Mouse (Mus musculus) CH12.LX (cell line): ENCODE measurements around the gene Dnm3. TPM values are rescaled to one million over a fixed set of nuclear protein-coding genes. Genes with fewer than 3 reads are reported as not detected.

ENCODE experiments used
- DNase-seq: peaks from one replicate; pipeline ENCODE4 v3.0.0-alpha.2; 2013; ENCODE audit errors: extremely low read depth
- H3K27ac ChIP-seq: 2 replicates; pipeline ENCODE4 v1.5.1; 2012; ENCODE audit warnings: low read depth, mild to moderate bottlenecking, control low read depth, moderate library complexity; ENCODE audit not compliant: insufficient read depth
- H3K27me3 ChIP-seq: replicated peaks from 2 replicates; pipeline ENCODE3; 2012; ENCODE audit warnings: inconsistent platforms
- H3K36me3 ChIP-seq, 2 experiments: replicated peaks in 1 of 2; 2 replicates each; pipeline versions ENCODE3 to v1.6.1; 2012; ENCODE audit warnings: inconsistent platforms in 1 of 2, low read length in 1 of 2, mild to moderate bottlenecking in 1 of 2, mixed read lengths in 1 of 2, moderate library complexity in 1 of 2; ENCODE audit not compliant: control insufficient read depth in 1 of 2, insufficient read depth in 1 of 2
- H3K4me1 ChIP-seq, 2 experiments: 2 replicates each; pipeline ENCODE4 v1.6.1; 2012; ENCODE audit warnings: inconsistent platforms in 1 of 2, moderate library complexity in 1 of 2; ENCODE audit not compliant: insufficient read depth in 2 of 2, control insufficient read depth in 1 of 2
- H3K4me2 ChIP-seq: 2 replicates; pipeline ENCODE4 v1.6.1; 2012; ENCODE audit warnings: low read depth, mild to moderate bottlenecking, control low read depth; ENCODE audit not compliant: poor library complexity, insufficient read depth, severe bottlenecking
- H3K4me3 ChIP-seq, 3 experiments: fragments of 150-350 bp in 1 of 3; sonication (generic) in 1 of 3; replicated peaks in 1 of 3; 2 replicates each; pipeline versions ENCODE3 to v1.5.1; 2011 to 2012; ENCODE audit warnings: low read depth in 2 of 3, low read length in 2 of 3, mild to moderate bottlenecking in 2 of 3, moderate library complexity in 2 of 3, control low read depth in 1 of 3, improper control_type of control experiment in 1 of 3, inconsistent platforms in 1 of 3, mixed read lengths in 1 of 3; ENCODE audit not compliant: poor library complexity in 1 of 3
- H3K79me2 ChIP-seq: replicated peaks from 2 replicates; pipeline ENCODE4 v1.6.1; 2012; ENCODE audit warnings: mild to moderate bottlenecking, moderate library complexity; ENCODE audit not compliant: control insufficient read depth, poor library complexity, insufficient read depth, severe bottlenecking; ENCODE audit errors: extremely low read depth
- H3K9ac ChIP-seq: 2 replicates; pipeline ENCODE4 v1.6.1; 2012; ENCODE audit warnings: low read depth, mild to moderate bottlenecking, control low read depth, moderate library complexity; ENCODE audit not compliant: insufficient read depth
- H3K9me3 ChIP-seq: replicated peaks from 2 replicates; pipeline ENCODE3; 2012; ENCODE audit warnings: low read length, inconsistent platforms, mixed read lengths
- BHLHE40 ChIP-seq: IDR thresholded peaks from 2 replicates; pipeline ENCODE4 v1.6.1; 2011; ENCODE audit warnings: mild to moderate bottlenecking, low read depth, low read length, improper control_type of control experiment
- CHD1 ChIP-seq: IDR thresholded peaks from 2 replicates; pipeline ENCODE4 v1.6.1; 2012; ENCODE audit warnings: low read depth, low read length, improper control_type of control experiment, inconsistent platforms
- CHD2 ChIP-seq: IDR thresholded peaks from 2 replicates; pipeline ENCODE4 v1.6.1; 2011; ENCODE audit warnings: low read length, improper control_type of control experiment
- CTCF ChIP-seq, 2 experiments: IDR thresholded peaks in 1 of 2; conservative IDR thresholded peaks in 1 of 2; 2 replicates each; pipeline ENCODE4 v1.5.1; 2011 to 2012; ENCODE audit warnings: low read depth in 2 of 2, low read length in 2 of 2, improper control_type of control experiment in 1 of 2, inconsistent platforms in 1 of 2, mild to moderate bottlenecking in 1 of 2, moderate library complexity in 1 of 2
- E2F4 ChIP-seq: IDR thresholded peaks from 2 replicates; pipeline ENCODE4 v1.6.1; 2011; ENCODE audit warnings: low read depth, low read length, improper control_type of control experiment; ENCODE audit not compliant: insufficient replicate concordance
- ELF1 ChIP-seq: IDR thresholded peaks from 2 replicates; pipeline ENCODE4 v1.6.1; 2014; ENCODE audit warnings: low read depth, mild to moderate bottlenecking, inconsistent platforms, low read length, improper control_type of control experiment
- EP300 ChIP-seq: IDR thresholded peaks from 2 replicates; pipeline ENCODE4 v1.6.1; 2011; ENCODE audit warnings: low read length, improper control_type of control experiment
- ETS1 ChIP-seq: conservative IDR thresholded peaks from 2 replicates; pipeline ENCODE4 v1.6.1; 2012; ENCODE audit warnings: low read depth, mild to moderate bottlenecking, inconsistent platforms, low read length, improper control_type of control experiment, moderate library complexity
- GABPA ChIP-seq: IDR thresholded peaks from 2 replicates; pipeline ENCODE4 v1.6.1; 2012; ENCODE audit warnings: low read depth, low read length, improper control_type of control experiment, inconsistent platforms; ENCODE audit not compliant: insufficient replicate concordance
- JUN ChIP-seq: IDR thresholded peaks from 2 replicates; pipeline ENCODE4 v1.6.1; 2011; ENCODE audit warnings: low read depth, mild to moderate bottlenecking, low read length, improper control_type of control experiment, moderate library complexity; ENCODE audit not compliant: insufficient read depth
- MAFK ChIP-seq: IDR thresholded peaks from 2 replicates; pipeline ENCODE4 v1.6.1; 2011; ENCODE audit warnings: low read length, improper control_type of control experiment; ENCODE audit not compliant: insufficient replicate concordance
- MAX ChIP-seq: IDR thresholded peaks from 2 replicates; pipeline ENCODE4 v1.6.1; 2011; ENCODE audit warnings: low read length, improper control_type of control experiment
- MAZ ChIP-seq: IDR thresholded peaks from 2 replicates; pipeline ENCODE4 v1.6.1; 2012; ENCODE audit warnings: low read depth, mild to moderate bottlenecking, inconsistent platforms, low read length, improper control_type of control experiment, moderate library complexity
- MEF2A ChIP-seq: IDR thresholded peaks from 2 replicates; pipeline ENCODE4 v1.6.1; 2014; ENCODE audit warnings: low read depth, mild to moderate bottlenecking, inconsistent platforms, low read length, improper control_type of control experiment, borderline replicate concordance
- NELFE ChIP-seq: IDR thresholded peaks from 2 replicates; pipeline ENCODE4 v1.6.1; 2011; ENCODE audit warnings: low read depth, low read length, improper control_type of control experiment
- POLR2A ChIP-seq: IDR thresholded peaks from 2 replicates; pipeline ENCODE4 v1.6.1; 2011; ENCODE audit warnings: low read depth, mild to moderate bottlenecking, improper control_type of control experiment, low read length
- POLR2AphosphoS2 ChIP-seq: IDR thresholded peaks from 2 replicates; pipeline ENCODE4 v1.6.1; 2011; ENCODE audit warnings: low read depth, low read length, improper control_type of control experiment
- RAD21 ChIP-seq: IDR thresholded peaks from 2 replicates; pipeline ENCODE4 v1.6.1; 2011; ENCODE audit warnings: low read depth, mild to moderate bottlenecking, low read length, improper control_type of control experiment, moderate library complexity
- RCOR1 ChIP-seq: conservative IDR thresholded peaks from 2 replicates; pipeline ENCODE4 v1.6.1; 2012; ENCODE audit warnings: low read depth, mild to moderate bottlenecking, inconsistent platforms, low read length, improper control_type of control experiment
- SMC3 ChIP-seq: IDR thresholded peaks from 2 replicates; pipeline ENCODE4 v1.6.1; 2011; ENCODE audit warnings: low read depth, low read length, improper control_type of control experiment
- TCF12 ChIP-seq: IDR thresholded peaks from 2 replicates; pipeline ENCODE4 v1.6.1; 2014; ENCODE audit warnings: low read depth, mild to moderate bottlenecking, inconsistent platforms, low read length, improper control_type of control experiment
- UBTF ChIP-seq: IDR thresholded peaks from 2 replicates; pipeline ENCODE4 v1.6.1; 2012; ENCODE audit warnings: low read depth, mild to moderate bottlenecking, inconsistent platforms, low read length, improper control_type of control experiment, moderate library complexity
- ZC3H11A ChIP-seq: IDR thresholded peaks from 2 replicates; pipeline ENCODE4 v1.6.1; 2012; ENCODE audit warnings: low read depth, mild to moderate bottlenecking, inconsistent platforms, low read length, improper control_type of control experiment
- dilution Hi-C: fragments of 300-500 bp; cut with MboI; formaldehyde crosslinking; loops from 2 replicates; pipeline ENCODE4 v1.14.3; 2020; ENCODE audit warnings: low sequenced_read_pairs; ENCODE audit not compliant: extremely low pct_unique_long_range_greater_than_20kb, extremely low pct_ligation_motif_present
- in situ Hi-C: fragments of 300-500 bp; cut with MboI; formaldehyde crosslinking; loops from 3 replicates; pipeline ENCODE4 v1.14.3; 2019; ENCODE audit warnings: low sequenced_read_pairs, low pct_ligation_motif_present, low pct_unique_long_range_greater_than_20kb, mixed read lengths
- polyA plus RNA-seq: library from polyadenylated mRNA; unstranded; fragments of >175 nt; gene quantifications from 2 replicates; pipeline ENCODE4 v1.2.1, GENCODE M21; 2012; ENCODE audit warnings: low read depth; ENCODE audit not compliant: insufficient read length
- total RNA-seq, 2 experiments: library from RNA; depleted of rRNA; stranded (reverse); fragments of 300-350 nt in 1 of 2; fragments of >200 nt in 1 of 2; gene quantifications; 2 replicates each; pipeline ENCODE4 v1.2.3; 2012 to 2014

Dnm3 gene
- total and polyA plus RNA-seq, 3 experiments: 3.6 to 9.5 (median 6.9) TPM

GRCm38 (mm10) chr1:162224817-162225605, 252.8 kb downstream of the Dnm3 start:
- in situ Hi-C loops: no loop called here

GRCm38 (mm10) chr1:162224061-162224460, 253.8 kb downstream of the Dnm3 start:
- TF ChIP-seq CHD1 (no peak), JUN (no peak), E2F4 (no peak), ELF1 (no peak), POLR2AphosphoS2 (no peak)
- TF ChIP-seq, all 38 proteins: peak for 0
- no peaks in the 10 kb centered on the region for H3K36me3 ChIP-seq
- no peaks in the 10 kb centered on the region for H3K9me3 ChIP-seq
- no peak overlapping the region for H3K27ac ChIP-seq
- dilution Hi-C loops: no loop called here
- H3K9ac ChIP-seq: no peak overlapping the region
- peaks cover 5 to 6% of the 10 kb centered on the region in 2 experiments; a peak in 2 of 4 replicates for H3K4me1 ChIP-seq
- DNase-seq: no peak
- no peaks in the 10 kb centered on the region for H3K79me2 ChIP-seq
- no peaks in the 10 kb centered on the region for H3K27me3 ChIP-seq
- no peak overlapping the region for H3K4me2 ChIP-seq
- H3K4me3 ChIP-seq: no peak overlapping the region
- in situ Hi-C loops: no loop called here

More at GRCm38 (mm10) chr1:162224817-162225605, 252.8 kb downstream of the Dnm3 start:
- Histone ChIP-seq H3K79me2 (no peaks in the 10 kb centered on the region), H3K36me3 (no peaks in the 10 kb centered on the region), H3K4me3 (no peak overlapping the region), H3K4me2 (no peak overlapping the region), H3K27me3 (no peaks in the 10 kb centered on the region), H3K4me1 (peaks cover 5 to 6% of the 10 kb centered on the region in 2 experiments; a peak in 2 of 4 replicates), H3K9me3 (no peaks in the 10 kb centered on the region), H3K9ac (no peak overlapping the region), H3K27ac (no peak overlapping the region)
- no peak for DNase-seq
- dilution Hi-C loops: no loop called here
- TF ChIP-seq MAZ (no peak), NELFE (no peak)

- dilution Hi-C loops (no loop called here), in situ Hi-C loops (no loop called here)
- Histone ChIP-seq H3K9ac (no peak overlapping the region), H3K79me2 (no peaks in the 10 kb centered on the region), H3K9me3 (no peaks in the 10 kb centered on the region), H3K4me2 (no peak overlapping the region), H3K4me3 (no peak overlapping the region), H3K36me3 (no peaks in the 10 kb centered on the region), H3K27ac (no peak overlapping the region), H3K4me1 (peaks cover 2 to 5% of the 10 kb centered on the region in 2 experiments; a peak in 2 of 4 replicates), H3K27me3 (no peaks in the 10 kb centered on the region)
- no peak for DNase-seq
- no peak for TF ChIP-seq RAD21
- no peak for TF ChIP-seq POLR2A
- no peak for TF ChIP-seq GABPA
- TF ChIP-seq MAX: no peak
- TF ChIP-seq E2F4: no peak
- no peak for TF ChIP-seq CTCF (conservative IDR thresholded peaks at IDR 0.05 in 1 of 2, IDR thresholded peaks at IDR 0.05 in 1 of 2; ENCODE audit: low read depth in 2 of 2, low read length in 2 of 2)
- TF ChIP-seq CHD1: no peak
- no peak for TF ChIP-seq UBTF
- no peak for TF ChIP-seq ETS1
- no peak for TF ChIP-seq MAFK
- no peak for TF ChIP-seq CHD2
- TF ChIP-seq BHLHE40: no peak
- TF ChIP-seq MAZ: no peak
- no peak for TF ChIP-seq ZC3H11A
- TF ChIP-seq SMC3: no peak
- TF ChIP-seq RCOR1: no peak
- TF ChIP-seq MEF2A: no peak
- no peak for TF ChIP-seq TCF12
- no peak for TF ChIP-seq EP300
- TF ChIP-seq JUN: no peak
Observed at GRCm38 (mm10) chr1:162223258-162223940, 254.4 kb downstream of the Dnm3 start.
